23 mouse cellular contexts compared by ENCODE assay signal in the genomic region with DNA sequence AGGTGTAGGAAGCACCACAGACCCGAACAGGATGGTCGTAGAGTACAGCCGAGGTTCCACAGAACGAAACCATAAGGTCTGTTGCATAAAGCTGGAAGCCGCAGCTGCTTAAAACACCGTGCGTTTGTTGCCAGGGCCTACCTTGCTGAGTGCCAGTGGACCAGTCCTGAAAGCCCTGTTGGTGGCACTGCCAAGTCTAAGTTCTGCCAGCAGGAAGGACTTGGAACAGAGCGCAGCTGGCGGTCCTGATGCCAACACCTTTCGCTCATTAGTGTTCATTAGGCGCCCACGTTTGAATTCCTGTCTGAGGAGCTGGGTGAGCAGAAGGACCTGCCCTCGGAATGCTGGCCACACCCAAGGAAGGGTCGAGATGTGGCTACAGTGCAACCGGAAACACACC. TPM values are rescaled to one million over a fixed set of nuclear protein-coding genes. Genes with fewer than 3 reads are reported as not detected.
A peak's percentile ranks its signal among the peaks of the same experiment; 100 is the strongest.
DNase-seq lines count a peak whose midpoint lies in the region; ATAC-seq and TF ChIP-seq lines count a peak whose summit lies in the region.
"Had no signal": no experiment of that assay in that cellular context is flagged by ENCODE, and none has a peak within 500 bp of the region (broad histone marks: within the 10 kb centered on the region; RNA-seq: fewer than 3 reads in every experiment).

No protein-coding gene starts in this region.

- TF ChIP-seq CTCF in stomach, postnatal 0 days (IDR thresholded peaks at IDR 0.05; ENCODE audit: low read depth) = no peak

- intact Hi-C loops in left cerebral cortex, postnatal 4 days (cut with DNase I) = no loop called here

- ATAC-seq in stomach, postnatal 0 days (ENCODE audit: low FRiP score, low TSS enrichment) = peak; percentile 35; the same call in 1 of the 2 replicates
- ATAC-seq in frontal cortex, adult (ENCODE audit: low TSS enrichment) = no peak
- ATAC-seq: CD4-positive, CD25-positive, alpha-beta regulatory T cell, adult 4 months; intestine, embryonic 15.5 days; liver, postnatal 0 days; midbrain, embryonic 13.5 days had no signal

- peak; percentile 9 for DNase-seq in adrenal gland, postnatal 14 days
- no peak for DNase-seq in adrenal gland, postnatal 36 days
- DNase-seq in left cerebral cortex, postnatal 4 days = peak; percentile 10
- DNase-seq in left cerebral cortex, adult 11 months (ENCODE audit: low spot score) = no peak
- peak; percentile 72 for DNase-seq in fat pad, adult 2 months (ENCODE audit: extremely low read depth, low read depth, low spot score)
- no peak for DNase-seq in stomach, postnatal 0 days (ENCODE audit: low spot score)
- DNase-seq in spleen, adult 12 weeks (ENCODE audit: low spot score) = no peak
- DNase-seq: adrenal gland, adult 8-10 months; cerebellum, adult 18-20 months; gastrocnemius, postnatal 10 days; kidney, postnatal 4 days; layer of hippocampus, postnatal 36 days; liver, postnatal 0 days; right cerebral cortex, postnatal 4 days; thymus, postnatal 36 days had no signal

- H3K9ac ChIP-seq in stomach, postnatal 0 days (ENCODE audit: low read length) = no peak overlapping the region
- H3K9ac ChIP-seq: hindbrain, embryonic 15.5 days; intestine, embryonic 15.5 days; kidney, embryonic 15.5 days; limb, embryonic 15.5 days; liver, postnatal 0 days; midbrain, embryonic 13.5 days; neural tube, embryonic 12.5 days had no signal

- no peak overlapping the region for H3K4me2 ChIP-seq in stomach, postnatal 0 days (replicated peaks; ENCODE audit: low read depth)
- H3K4me2 ChIP-seq: hindbrain, embryonic 15.5 days; intestine, embryonic 15.5 days; kidney, embryonic 15.5 days; limb, embryonic 15.5 days; midbrain, embryonic 13.5 days; neural tube, embryonic 12.5 days had no signal

- H3K4me3 ChIP-seq in stomach, postnatal 0 days (ENCODE audit: low read depth, low read length) = no peak overlapping the region
- H3K4me3 ChIP-seq: hindbrain, embryonic 15.5 days; intestine, embryonic 15.5 days; kidney, embryonic 15.5 days; limb, embryonic 15.5 days; midbrain, embryonic 13.5 days; neural tube, embryonic 12.5 days had no signal

- H3K4me1 ChIP-seq in stomach, postnatal 0 days (replicated peaks; ENCODE audit: control insufficient read depth, insufficient read depth) = no peaks in the 10 kb centered on the region
- H3K4me1 ChIP-seq: midbrain, embryonic 13.5 days; neural tube, embryonic 12.5 days had no signal

- TF ChIP-seq EP300 in stomach, postnatal 0 days (optimal IDR thresholded peaks at IDR 0.05) = no peak

- no peaks in the 10 kb centered on the region for H3K9me3 ChIP-seq in stomach, postnatal 0 days (ENCODE audit: control insufficient read depth, low read length)
- H3K9me3 ChIP-seq: hindbrain, embryonic 15.5 days; intestine, embryonic 15.5 days; kidney, embryonic 15.5 days; limb, embryonic 15.5 days; midbrain, embryonic 13.5 days; neural tube, embryonic 12.5 days had no signal

- no peak overlapping the region for H3K27ac ChIP-seq in stomach, postnatal 0 days (replicated peaks)
- H3K27ac ChIP-seq: hindbrain, embryonic 15.5 days; intestine, embryonic 15.5 days; kidney, embryonic 15.5 days; limb, embryonic 15.5 days; midbrain, embryonic 13.5 days; neural tube, embryonic 12.5 days had no signal

- no peaks in the 10 kb centered on the region for H3K27me3 ChIP-seq in stomach, postnatal 0 days (ENCODE audit: control insufficient read depth, insufficient read depth, low read length)
- H3K27me3 ChIP-seq: hindbrain, embryonic 15.5 days; intestine, embryonic 15.5 days; limb, embryonic 15.5 days; midbrain, embryonic 13.5 days; neural tube, embryonic 12.5 days had no signal

- H3K36me3 ChIP-seq in stomach, postnatal 0 days (ENCODE audit: control insufficient read depth, insufficient read depth, low read length) = no peaks in the 10 kb centered on the region
- H3K36me3 ChIP-seq: hindbrain, embryonic 15.5 days; intestine, embryonic 15.5 days; kidney, embryonic 15.5 days; limb, embryonic 15.5 days; midbrain, embryonic 13.5 days; neural tube, embryonic 12.5 days had no signal

- WGBS in stomach, postnatal 0 days = 75% methylated on average over 15 of the region's 15 CpGs

RNA-seq across cellular contexts. Expression of gene Cmtm8, which starts 9.4 kb away (rescaled TPM):
- 9.0 and 16.9 TPM in 2 replicates for total RNA-seq in adrenal gland, postnatal 14 days (2021)
- total RNA-seq in adrenal gland, postnatal 36 days (2021) = 1 to 10 TPM; 5.7 to 6.9 TPM
- 1 to 10 TPM; 1.3 to 2.7 TPM for total RNA-seq in left cerebral cortex, postnatal 4 days (2021)
- polyA plus RNA-seq in stomach, postnatal 0 days (2015; fragmentation: Nextera tagmentation; extraction: Ambion mirVana) = 66.5 and 68.0 TPM in 2 replicates
- polyA plus RNA-seq: CD4-positive, CD25-positive, alpha-beta regulatory T cell, adult 4 months had no signal

Comparison
In these comparisons a context has a peak if more than half of its experiments do, and no peak if none do; other contexts are left out.
1. DNase-seq: peak in adrenal gland, postnatal 14 days (single experiment), left cerebral cortex, postnatal 4 days (single experiment) and fat pad, adult 2 months (single experiment); none in adrenal gland, postnatal 36 days (0 of 2), left cerebral cortex, adult 11 months (single experiment), stomach, postnatal 0 days (single experiment) and spleen, adult 12 weeks (single experiment).